Mouse (Mus musculus) adrenal gland, postnatal 14 days (tissue): ENCODE measurements around the gene Donson. TPM values are rescaled to one million over a fixed set of nuclear protein-coding genes. Genes with fewer than 3 reads are reported as not detected.
A peak's percentile ranks its signal among the peaks of the same experiment; 100 is the strongest.

ENCODE experiments used
- DNase-seq: peaks from one replicate; pipeline ENCODE4 v3.0.0; 2021; ENCODE audit warnings: mixed read lengths
- long read RNA-seq, 2 experiments: library from polyadenylated mRNA; stranded (forward); transcript quantifications; one replicate each; pipeline ENCODE4 v2.0.0; 2021
- total RNA-seq: library from RNA; stranded (reverse); gene quantifications from 2 replicates; pipeline ENCODE4 v1.2.3, GENCODE M21; 2021

Donson gene
- total RNA-seq = 8.6 and 12.5 TPM in 2 replicates
- long read RNA-seq, experiment 1, transcript Donson-201 (10 exons, 2,365 nt) = major isoform, 9 of 9 reads
- long read RNA-seq, experiment 1, partial matches to known transcripts = 0 of 9 reads
- long read RNA-seq, experiment 1, other reads (novel, unspliced or antisense) = 0 of 9 reads
- long read RNA-seq, experiment 2 = 0 reads

GRCm38 (mm10) chr16:91688619-91689334 is at the start of gene Donson:
Gene Donson (minus strand): TSS chr16:91688770.
- DNase-seq = peak; percentile 98

DNA sequence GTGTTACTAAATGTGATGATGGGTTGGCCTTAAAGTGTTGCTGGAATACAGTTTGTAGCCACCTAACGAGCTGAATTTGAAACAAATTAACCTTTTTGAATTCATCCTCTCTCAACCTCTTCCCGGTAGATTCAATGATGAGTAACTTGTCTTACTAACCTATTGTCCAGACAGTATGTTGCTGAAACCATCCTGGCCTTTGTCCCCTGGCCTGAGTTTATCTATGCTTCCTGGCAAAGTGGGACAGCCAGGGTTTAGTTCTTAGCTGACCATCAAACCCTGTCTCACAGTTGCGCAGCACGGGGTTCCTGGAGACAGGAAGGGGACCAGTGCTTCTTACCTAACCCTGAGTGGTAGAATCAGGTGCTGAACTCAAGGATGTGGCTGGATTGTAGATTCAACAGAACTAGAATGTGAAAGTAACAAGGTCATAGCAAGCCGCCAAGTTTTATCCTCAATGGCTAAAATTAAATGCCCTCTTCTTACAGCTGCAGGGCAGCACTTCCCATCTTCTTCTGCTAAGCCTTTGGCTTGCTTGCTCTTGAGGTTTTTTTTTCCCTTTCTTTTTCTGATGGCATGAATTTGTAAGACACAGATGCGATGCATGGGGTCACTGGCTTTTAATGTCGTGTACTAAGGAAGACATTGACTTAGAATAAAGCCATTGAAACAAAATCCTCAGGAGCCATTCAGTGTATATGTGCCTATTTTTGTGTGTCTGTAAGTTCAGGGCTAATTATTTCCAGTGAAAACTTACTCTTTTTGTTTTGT is 47.7 kb upstream of the Donson start:
- DNase-seq = no peak

DNA sequence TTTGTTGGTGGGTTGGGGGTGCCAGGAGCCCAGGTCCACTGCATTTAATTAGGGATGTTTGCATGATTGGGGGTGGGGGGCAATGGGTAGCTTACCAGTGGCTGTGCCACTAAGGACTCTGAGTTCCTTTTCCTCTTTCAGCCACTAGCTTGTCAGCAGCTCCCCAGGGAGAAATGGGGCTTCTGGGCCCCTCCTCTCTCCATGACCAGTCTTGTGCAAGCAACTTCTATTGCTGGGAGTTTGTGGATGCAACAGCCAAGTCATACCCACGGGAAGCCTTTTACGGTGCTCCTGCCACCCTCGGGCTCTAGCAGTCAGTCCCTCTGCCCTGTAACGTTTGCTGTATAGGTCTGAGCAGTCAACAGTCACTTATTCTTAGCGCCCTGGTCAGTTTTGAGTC is 46.2 kb upstream of the Donson start:
- peak; percentile 50 for DNase-seq

- no peak for DNase-seq
Measured at GRCm38 (mm10) chr16:91732816-91733215, 44.2 kb upstream of the Donson start.

- no peak for DNase-seq
Measured at GRCm38 (mm10) chr16:91730446-91730845, 41.9 kb upstream of the Donson start.

DNA sequence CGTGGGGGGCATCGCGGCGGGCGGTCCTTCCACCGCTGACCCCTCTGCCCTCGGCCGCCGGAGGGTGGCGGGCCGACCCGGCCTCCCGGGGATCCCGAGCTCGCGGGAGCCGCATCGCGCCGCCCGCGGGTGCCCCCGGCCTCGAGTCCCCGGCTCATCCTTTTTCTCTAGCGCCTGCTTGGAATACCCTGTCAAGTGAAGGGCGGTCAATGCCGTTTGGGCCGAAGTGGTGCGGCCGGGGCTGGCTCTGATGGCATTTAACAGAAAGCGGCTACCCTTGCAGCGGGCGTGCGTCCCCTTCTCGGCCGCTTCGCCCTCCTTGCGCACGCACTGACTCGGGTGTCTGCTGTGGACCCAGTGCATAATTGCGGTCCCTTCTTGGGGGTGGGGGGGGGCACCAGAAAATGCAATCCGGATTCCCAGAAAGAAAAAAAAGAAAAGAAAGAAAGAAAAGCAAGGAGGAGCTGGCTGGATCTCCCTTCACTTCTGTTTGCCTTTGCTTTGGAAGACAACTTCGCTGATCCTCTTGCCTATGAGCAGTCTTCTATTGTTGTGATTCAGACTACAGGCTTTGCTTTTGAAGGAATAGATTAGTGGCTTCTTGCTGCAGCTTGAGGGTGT is 41.4 kb upstream of the Donson start:
- DNase-seq = peak; percentile 52

GRCm38 (mm10) chr16:91729066-91729482 is 40.5 kb upstream of the Donson start, which contains the start of gene Itsn1:
Gene Itsn1 (plus strand): TSS chr16:91729281.
- peak; percentile 99 for DNase-seq

GRCm38 (mm10) chr16:91728123-91729065 is 39.8 kb upstream of the Donson start, which contains the start of gene Cryzl1:
Gene Cryzl1 (minus strand): TSS chr16:91728975.
- DNase-seq = peak; percentile 99

GRCm38 (mm10) chr16:91727433-91727832 is 38.9 kb upstream of the Donson start:
- DNase-seq = peak; percentile 64

DNA sequence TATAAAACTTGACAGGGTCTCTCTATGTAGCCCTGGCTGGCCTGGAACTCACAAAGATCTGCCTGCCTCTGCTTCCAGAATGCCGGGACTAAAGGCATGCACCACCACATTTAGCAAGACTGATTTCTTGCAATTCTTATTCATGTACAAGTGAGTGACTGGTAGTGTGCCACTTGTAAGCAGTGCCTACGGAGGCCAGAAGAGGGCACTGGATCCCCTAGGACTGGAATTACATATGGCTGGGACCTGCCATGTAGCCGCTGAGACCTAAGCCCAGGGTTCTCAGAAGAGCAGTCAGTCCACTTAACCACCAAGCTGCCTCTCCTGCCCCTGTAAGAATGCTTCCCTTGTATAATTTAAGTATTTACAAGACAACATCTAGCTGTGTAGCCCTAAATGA is 35.7 kb upstream of the Donson start:
- peak; percentile 80 for DNase-seq

GRCm38 (mm10) chr16:91717399-91717798 is 28.8 kb upstream of the Donson start:
- no peak for DNase-seq

- no peak for DNase-seq
Measured at GRCm38 (mm10) chr16:91716927-91717349, 28.4 kb upstream of the Donson start.

DNA sequence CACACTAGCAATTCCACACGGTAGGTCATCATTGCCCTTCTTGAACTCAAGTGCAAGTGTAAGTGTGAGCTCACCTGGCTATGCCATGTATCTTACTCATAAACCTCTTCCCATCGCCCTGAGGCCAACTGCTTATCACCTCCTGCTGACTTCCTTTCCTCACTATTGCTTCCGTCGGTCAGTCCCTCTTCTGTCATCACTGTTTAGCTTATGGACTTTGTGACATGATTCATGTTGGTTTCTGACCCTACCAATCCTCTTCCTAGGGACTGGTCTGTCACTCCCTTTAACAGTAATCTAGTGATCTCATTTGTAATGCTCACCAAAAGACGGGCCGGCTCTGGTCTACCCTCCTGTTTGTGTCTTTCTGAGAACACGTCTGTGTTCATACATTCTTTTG is 21.7 kb upstream of the Donson start:
- DNase-seq = no peak

- no peak for DNase-seq
Measured at GRCm38 (mm10) chr16:91704603-91705340, 16.2 kb upstream of the Donson start.

DNA sequence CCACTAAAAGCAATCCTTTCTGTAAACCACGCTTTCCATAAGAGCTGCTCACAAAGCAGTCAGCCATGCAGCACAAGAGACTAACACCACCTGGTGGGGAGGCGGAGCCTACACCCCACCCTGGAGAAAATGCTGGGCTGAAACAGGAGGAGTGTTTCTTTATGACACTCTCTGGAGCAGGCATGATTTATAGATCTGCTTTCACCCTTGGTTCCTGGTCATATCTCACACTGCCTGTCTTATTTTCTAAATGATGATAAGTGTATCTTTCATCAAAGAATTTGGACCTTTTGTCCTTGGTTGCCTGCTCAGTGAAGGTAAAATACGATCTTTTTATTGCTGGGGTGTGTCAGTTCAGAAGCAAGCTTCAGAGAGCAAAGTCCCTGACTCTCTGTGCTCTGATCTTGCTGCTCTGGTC is 14.2 kb upstream of the Donson start:
- no peak for DNase-seq

DNA sequence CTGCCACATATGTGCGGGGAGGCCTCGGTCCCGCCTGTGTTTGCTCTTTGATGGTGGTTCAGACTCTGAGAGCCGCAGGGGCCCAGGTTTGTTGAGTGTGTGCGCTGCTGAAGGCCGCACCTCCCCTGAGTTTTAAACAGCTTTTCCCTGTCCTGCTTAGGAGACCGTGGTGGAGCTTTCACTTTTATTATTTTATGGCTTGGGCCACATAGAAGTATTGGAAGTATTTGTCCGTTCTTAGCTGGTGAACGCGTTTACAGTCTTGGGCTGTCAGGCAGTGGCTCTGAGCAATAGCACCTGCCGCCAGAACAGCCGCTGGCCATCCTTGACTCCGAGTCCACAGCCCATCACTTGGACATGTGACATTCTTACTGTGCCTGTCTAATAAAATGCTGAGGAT is 13.3 kb upstream of the Donson start:
- DNase-seq = no peak

- no peak for DNase-seq
Measured at GRCm38 (mm10) chr16:91698995-91699394, 10.4 kb upstream of the Donson start.

GRCm38 (mm10) chr16:91695108-91695755 is 6.7 kb upstream of the Donson start:
- no peak for DNase-seq

DNA sequence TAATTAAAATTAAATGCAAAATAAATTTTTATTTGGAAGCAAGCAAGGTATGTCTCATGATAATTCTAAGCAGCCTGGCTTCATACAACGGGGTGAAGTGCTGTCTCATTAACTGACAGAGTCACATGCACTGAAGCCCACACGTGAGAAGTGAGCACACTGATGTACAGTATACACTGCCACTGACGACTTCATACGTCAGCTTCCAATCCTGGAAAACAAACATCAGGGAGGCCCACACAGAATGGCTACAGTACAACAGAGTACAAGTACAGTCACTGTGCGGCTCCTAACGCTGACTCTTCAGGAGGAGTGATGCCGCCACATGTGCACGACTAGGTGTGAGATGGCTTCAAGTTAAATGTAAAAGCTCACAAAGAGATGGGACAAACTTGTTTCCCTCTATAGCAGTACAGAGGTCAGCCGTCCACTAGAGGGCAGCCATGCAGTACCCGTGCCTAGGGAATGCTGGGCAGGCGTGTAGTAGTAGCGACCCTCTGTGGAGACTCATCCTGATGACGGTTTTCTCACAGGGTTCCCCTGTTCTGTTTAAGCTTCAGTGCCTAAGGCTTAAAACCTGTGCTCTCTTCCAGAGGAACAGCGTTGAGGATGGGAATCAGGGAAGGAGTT is 6.0 kb upstream of the Donson start:
- DNase-seq = peak; percentile 87

DNA sequence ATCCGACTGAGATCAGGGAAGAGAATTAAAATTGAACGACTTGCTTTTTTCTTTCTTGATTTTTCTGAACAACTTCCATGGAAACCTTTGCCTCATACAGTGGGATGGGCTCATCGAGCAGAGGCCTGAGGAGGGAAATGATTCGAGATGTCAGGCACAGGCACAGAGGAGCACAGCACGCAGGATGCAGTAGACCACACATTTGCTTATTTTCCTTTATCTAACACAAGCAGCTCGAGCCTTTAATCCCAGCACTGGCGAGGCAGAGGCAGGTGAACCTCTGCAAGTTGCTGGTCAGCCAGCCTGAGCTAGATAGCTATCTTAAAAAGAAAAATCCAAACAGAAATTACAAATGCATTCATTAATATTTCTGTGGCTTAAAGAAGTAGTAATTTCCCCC is 1.2 kb upstream of the Donson start:
- no peak for DNase-seq
